Mouse (Mus musculus) midbrain, embryonic 16.5 days (tissue): Measurements from ENCODE around the gene Siae. TPM values are rescaled to one million over a fixed set of nuclear protein-coding genes. Genes with fewer than 3 reads are reported as not detected.

ENCODE experiments used
- ATAC-seq: fragments of 200-750 bp; cut with Nextera tagmentation; 2 replicates; pipeline ENCODE4 v1.8.0; 2017; ENCODE audit warnings: moderate TSS enrichment
- H3K27ac ChIP-seq: fragments of 300-500 bp; sonication (generic); 2 replicates; pipeline ENCODE4 v1.5.1; 2014; ENCODE audit warnings: mild to moderate bottlenecking, low read length, mixed read lengths
- H3K27me3 ChIP-seq: fragments of 300-500 bp; sonication (generic); 2 replicates; pipeline ENCODE4 v1.6.1; 2014; ENCODE audit warnings: low read depth, low read length, mixed read lengths; ENCODE audit not compliant: control insufficient read depth, insufficient read depth
- H3K36me3 ChIP-seq: fragments of 300-500 bp; sonication (generic); 2 replicates; pipeline ENCODE4 v1.6.1; 2014; ENCODE audit warnings: mild to moderate bottlenecking, low read length, moderate library complexity, mixed read lengths; ENCODE audit not compliant: control insufficient read depth, insufficient read depth
- H3K4me1 ChIP-seq: fragments of 300-500 bp; sonication (generic); 2 replicates; pipeline ENCODE4 v1.6.1; 2014; ENCODE audit warnings: mild to moderate bottlenecking, low read length, mixed read lengths; ENCODE audit not compliant: control insufficient read depth, insufficient read depth
- H3K4me2 ChIP-seq: fragments of 300-500 bp; sonication (generic); 2 replicates; pipeline ENCODE4 v1.6.1; 2014; ENCODE audit warnings: mild to moderate bottlenecking, low read length, mixed read lengths
- H3K4me3 ChIP-seq: fragments of 300-500 bp; sonication (generic); 2 replicates; pipeline ENCODE4 v1.5.1; 2014; ENCODE audit warnings: low read depth, mild to moderate bottlenecking, low read length, moderate library complexity, mixed read lengths
- H3K9ac ChIP-seq: fragments of 300-500 bp; sonication (generic); 2 replicates; pipeline ENCODE4 v1.6.1; 2014; ENCODE audit warnings: low read depth, low read length, mixed read lengths
- H3K9me3 ChIP-seq: fragments of 300-500 bp; sonication (generic); replicated peaks from 2 replicates; pipeline ENCODE4 v1.6.1; 2014; ENCODE audit warnings: mild to moderate bottlenecking, low read length, mixed read lengths; ENCODE audit not compliant: control insufficient read depth, poor library complexity, severe bottlenecking
- WGBS: fragments of 180-500 bp; shearing (Covaris S2); extraction: QIAGEN DNeasy Blood & Tissue Kit; methylation state at CpG from one replicate; pipeline ENCODE4 v1.1.7; 2014; 5-methylcytosine and 5-hydroxymethylcytosine counted together
- polyA plus RNA-seq: library from polyadenylated mRNA; unstranded; fragments of >200 nt; fragmentation: Nextera tagmentation; extraction: Ambion mirVana; gene quantifications from 2 replicates; pipeline ENCODE4 v1.2.1, GENCODE M21; 2015

Gene Siae
- polyA plus RNA-seq, 1 experiment from 2014 or later: 13.8 TPM

- Histone ChIP-seq H3K4me3 (no peak overlapping the region), H3K27me3 (no peaks in the 10 kb centered on the region), H3K4me2 (no peak overlapping the region), H3K4me1 (no peaks in the 10 kb centered on the region), H3K9me3 (no peaks in the 10 kb centered on the region), H3K36me3 (no peaks in the 10 kb centered on the region), H3K27ac (no peak overlapping the region), H3K9ac (no peak overlapping the region)
- WGBS: 98% methylated on average over 3 of the region's 3 CpGs
- ATAC-seq: no peak
Measured at GRCm38 (mm10) chr9:37605089-37605488, 49.6 kb downstream of the Siae start.

- H3K4me1 ChIP-seq: peaks cover 5% of the 10 kb centered on the region
- no peaks in the 10 kb centered on the region for H3K27me3 ChIP-seq
- no peak overlapping the region for H3K9ac ChIP-seq
- H3K36me3 ChIP-seq: no peaks in the 10 kb centered on the region
- no peak for ATAC-seq
- no peak overlapping the region for H3K27ac ChIP-seq
- H3K9me3 ChIP-seq: no peaks in the 10 kb centered on the region
- WGBS: 80% methylated on average over 4 of the region's 4 CpGs
- no peak overlapping the region for H3K4me3 ChIP-seq
- H3K4me2 ChIP-seq: no peak overlapping the region
Measured at GRCm38 (mm10) chr9:37609558-37609957, 54.1 kb downstream of the Siae start.

GRCm38 (mm10) chr9:37613182-37613910, 57.8 kb downstream of the Siae start, which contains the start of gene Spa17:
Gene Spa17, minus strand, starts transcription at chr9:37613722.
- H3K36me3 ChIP-seq: no peaks in the 10 kb centered on the region
- under 1% methylated on average over 45 of the region's 45 CpGs for WGBS
- peak within 1 kb of the TSS; percentile 84 for H3K4me2 ChIP-seq
- no peaks in the 10 kb centered on the region for H3K9me3 ChIP-seq
- peaks cover 5% of the 10 kb centered on the region for H3K4me1 ChIP-seq
- H3K9ac ChIP-seq: peak within 1 kb of the TSS; percentile 86
- ATAC-seq: peak; percentile 95
- H3K27me3 ChIP-seq: no peaks in the 10 kb centered on the region; the same call in 1 of the 2 replicates
- peak within 1 kb of the TSS; percentile 93 for H3K27ac ChIP-seq
- peak within 1 kb of the TSS; percentile 67 for H3K4me3 ChIP-seq

GRCm38 (mm10) chr9:37613911-37614280, 58.4 kb downstream of the Siae start:
- H3K9ac ChIP-seq: peak overlapping the region; percentile 45

GRCm38 (mm10) chr9:37614316-37614715, 58.8 kb downstream of the Siae start:
- Histone ChIP-seq H3K4me2 (peak overlapping the region; percentile 84), H3K9me3 (no peaks in the 10 kb centered on the region), H3K4me3 (no peak overlapping the region; the same call in 1 of the 2 replicates), H3K9ac (no peak overlapping the region), H3K36me3 (no peaks in the 10 kb centered on the region), H3K4me1 (peaks cover 5% of the 10 kb centered on the region), H3K27me3 (no peaks in the 10 kb centered on the region; the same call in 1 of the 2 replicates), H3K27ac (no peak overlapping the region)
- peak; percentile 22 for ATAC-seq

More at GRCm38 (mm10) chr9:37613911-37614280, 58.4 kb downstream of the Siae start:
- Histone ChIP-seq H3K4me2 (peak overlapping the region; percentile 84), H3K27ac (peak overlapping the region; percentile 93), H3K4me1 (peaks cover 5% of the 10 kb centered on the region), H3K27me3 (no peaks in the 10 kb centered on the region; the same call in 1 of the 2 replicates), H3K36me3 (no peaks in the 10 kb centered on the region), H3K4me3 (peak overlapping the region; percentile 67), H3K9me3 (no peaks in the 10 kb centered on the region)
- WGBS: 17% methylated on average over 6 of the region's 6 CpGs
- ATAC-seq: no peak

- H3K36me3 ChIP-seq: no peaks in the 10 kb centered on the region
- H3K27ac ChIP-seq: no peak overlapping the region
- no peaks in the 10 kb centered on the region; the same call in 1 of the 2 replicates for H3K27me3 ChIP-seq
- H3K4me3 ChIP-seq: no peak overlapping the region
- no peak for ATAC-seq
- no peak overlapping the region for H3K4me2 ChIP-seq
- 63% methylated on average over 5 of the region's 5 CpGs for WGBS
- no peaks in the 10 kb centered on the region for H3K9me3 ChIP-seq
- no peak overlapping the region for H3K9ac ChIP-seq
- H3K4me1 ChIP-seq: peaks cover 5% of the 10 kb centered on the region
Measured at GRCm38 (mm10) chr9:37615220-37615619, 59.7 kb downstream of the Siae start.

GRCm38 (mm10) chr9:37616770-37617169, 61.3 kb downstream of the Siae start:
- WGBS: 48% methylated on average over 2 of the region's 2 CpGs
- no peak for ATAC-seq
- H3K27ac ChIP-seq: no peak overlapping the region

GRCm38 (mm10) chr9:37621290-37621689, 65.8 kb downstream of the Siae start:
- Histone ChIP-seq H3K4me2 (no peak overlapping the region), H3K27ac (no peak overlapping the region), H3K27me3 (no peaks in the 10 kb centered on the region; the same call in 1 of the 2 replicates), H3K36me3 (no peaks in the 10 kb centered on the region), H3K4me3 (no peak overlapping the region), H3K9me3 (no peaks in the 10 kb centered on the region), H3K4me1 (peaks cover 16% of the 10 kb centered on the region), H3K9ac (no peak overlapping the region)
- no peak for ATAC-seq
- WGBS: 88% methylated on average over 6 of the region's 6 CpGs

More at GRCm38 (mm10) chr9:37616770-37617169, 61.3 kb downstream of the Siae start:
- Histone ChIP-seq H3K4me3 (no peak overlapping the region), H3K36me3 (no peaks in the 10 kb centered on the region), H3K9me3 (no peaks in the 10 kb centered on the region), H3K9ac (no peak overlapping the region), H3K4me2 (no peak overlapping the region), H3K4me1 (peaks cover 5% of the 10 kb centered on the region), H3K27me3 (no peaks in the 10 kb centered on the region; the same call in 1 of the 2 replicates)

GRCm38 (mm10) chr9:37623981-37624380, 68.5 kb downstream of the Siae start:
- Histone ChIP-seq H3K4me2 (no peak overlapping the region), H3K27ac (peak overlapping the region; percentile 28), H3K4me1 (peaks cover 21% of the 10 kb centered on the region), H3K36me3 (no peaks in the 10 kb centered on the region), H3K9ac (no peak overlapping the region), H3K9me3 (no peaks in the 10 kb centered on the region), H3K27me3 (no peaks in the 10 kb centered on the region), H3K4me3 (no peak overlapping the region)
- ATAC-seq: no peak
- WGBS: 81% methylated on average over 3 of the region's 3 CpGs
